Mouse (Mus musculus): ENCODE results near the gene Fam149a.
A peak's percentile ranks its signal among the peaks of the same experiment; 100 is the strongest.

Fam149a gene

DNA sequence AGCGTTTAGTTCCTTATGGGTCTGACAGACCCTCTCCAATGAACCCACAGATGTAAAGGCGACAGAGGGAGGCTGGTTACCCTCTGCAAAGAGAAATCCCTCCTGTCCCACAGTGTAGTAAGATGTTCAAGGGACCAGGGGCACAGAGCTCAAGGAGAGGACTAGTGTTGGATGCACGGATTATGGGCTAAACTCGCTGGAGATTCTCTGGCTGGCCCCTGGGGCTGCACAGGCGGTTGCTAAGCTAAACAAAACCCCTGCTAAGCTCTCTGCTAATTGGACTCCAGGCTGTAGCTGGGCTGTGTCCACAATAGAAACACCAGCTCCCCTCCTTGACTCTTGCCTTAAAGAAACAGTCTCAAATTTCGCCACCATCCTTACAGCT is at the start of gene Fam149a:
Fam149a (minus strand) TSS at position 329 of the 385 bp plus-strand sequence.
- no peak for DNase-seq (ENCODE audit: low read depth)

DNA sequence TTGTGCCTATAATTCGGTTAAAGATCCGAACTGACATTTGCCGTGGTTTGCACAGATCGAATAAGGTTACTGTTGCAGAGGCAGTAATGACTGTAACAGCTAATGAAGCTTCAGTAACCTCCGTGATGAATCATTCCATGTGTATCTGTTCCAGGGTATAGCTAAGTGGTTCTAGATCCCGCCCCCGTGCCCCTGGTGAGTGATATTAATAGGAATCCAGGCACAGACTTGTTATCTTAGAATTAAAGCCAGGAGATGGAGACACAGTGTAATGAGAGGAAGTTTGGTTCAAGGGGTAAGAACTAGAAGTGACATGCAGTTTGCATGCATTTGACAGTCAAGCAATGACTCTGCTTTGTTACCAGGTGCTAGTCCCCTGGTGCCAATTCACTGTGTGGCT is 38.1 kb upstream of the Fam149a start:
- DNase-seq (ENCODE audit: low read depth) = no peak

DNA sequence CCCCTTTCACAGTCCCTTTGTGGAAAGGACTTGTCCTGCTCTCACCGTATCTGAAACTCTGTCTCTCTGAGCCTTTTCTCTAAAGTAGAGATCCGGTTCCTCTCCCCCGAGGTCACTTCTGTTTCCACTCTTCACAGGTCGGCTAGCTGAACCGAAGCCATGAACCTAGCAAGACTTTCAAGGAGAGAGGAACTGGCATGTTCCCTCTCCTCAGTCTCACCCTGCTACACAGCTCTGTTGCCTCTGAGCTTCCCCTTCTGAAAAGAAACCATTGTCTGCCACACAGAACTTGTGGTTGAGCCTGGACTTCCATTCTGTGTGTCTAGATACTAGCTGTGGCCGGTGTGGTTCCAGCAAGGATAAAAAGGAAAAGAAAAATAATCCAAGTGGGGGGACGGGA is 32.9 kb upstream of the Fam149a start:
- DNase-seq (ENCODE audit: low read depth) = no peak

DNA sequence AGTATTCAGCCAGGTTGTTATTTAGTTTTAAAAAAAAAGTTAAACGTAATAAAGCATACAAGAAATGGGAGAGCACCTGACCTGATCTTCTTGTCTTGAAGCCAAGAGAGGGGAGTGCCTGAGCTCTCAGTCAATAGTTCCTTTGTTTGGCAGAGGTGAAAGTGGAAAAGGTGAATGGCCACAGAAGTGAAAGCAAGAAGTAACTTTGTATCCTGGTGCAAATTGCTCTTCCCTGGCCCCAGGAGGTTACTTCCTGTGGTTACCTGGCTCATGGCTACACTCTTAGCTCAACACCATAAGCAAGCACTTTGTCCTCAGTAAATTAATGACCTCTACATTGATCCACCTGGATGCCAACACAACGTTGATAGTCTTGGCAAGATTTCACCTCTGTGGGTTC is 28.8 kb upstream of the Fam149a start, which contains the start of gene Tlr3:
Tlr3 (minus strand) TSS at position 199 of the 400 bp plus-strand sequence.
- no peak for DNase-seq (ENCODE audit: low read depth)

DNA sequence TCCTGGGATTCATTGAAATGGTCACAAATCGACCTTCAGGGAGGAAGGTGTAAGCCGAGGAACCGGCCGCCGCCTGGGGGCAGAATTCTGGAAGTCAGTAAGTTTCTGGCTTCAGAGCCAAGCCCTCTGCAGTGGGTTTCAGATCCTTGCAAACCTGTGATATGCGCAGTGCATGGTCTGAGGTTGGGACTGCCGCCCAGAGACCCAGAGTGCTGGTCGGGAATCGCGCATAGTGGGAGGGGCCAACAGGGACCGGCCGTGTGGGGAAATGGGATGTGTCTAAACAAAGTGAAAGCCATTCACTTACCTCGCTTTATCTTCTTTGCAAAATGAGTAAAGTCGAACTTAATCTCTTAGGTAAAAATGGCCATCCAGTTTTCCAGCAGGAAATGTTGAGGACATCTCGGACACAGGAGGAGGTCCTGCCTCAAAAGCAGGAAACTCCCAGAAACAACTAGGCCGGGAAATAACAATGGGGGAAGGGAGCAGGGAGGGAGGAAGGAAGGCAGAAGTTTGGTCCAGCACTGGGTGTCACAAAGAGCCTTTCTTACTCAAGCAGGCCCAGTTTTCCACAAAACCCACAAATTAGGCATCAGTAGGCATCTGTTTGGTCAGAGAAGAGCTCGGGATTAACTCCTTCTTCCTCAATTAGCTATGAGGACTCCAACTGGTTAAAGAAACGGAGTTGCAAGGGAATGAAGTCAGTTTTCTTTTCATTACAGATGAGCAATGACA is 28.2 kb upstream of the Fam149a start:
- DNase-seq (ENCODE audit: low read depth) = no peak

DNA sequence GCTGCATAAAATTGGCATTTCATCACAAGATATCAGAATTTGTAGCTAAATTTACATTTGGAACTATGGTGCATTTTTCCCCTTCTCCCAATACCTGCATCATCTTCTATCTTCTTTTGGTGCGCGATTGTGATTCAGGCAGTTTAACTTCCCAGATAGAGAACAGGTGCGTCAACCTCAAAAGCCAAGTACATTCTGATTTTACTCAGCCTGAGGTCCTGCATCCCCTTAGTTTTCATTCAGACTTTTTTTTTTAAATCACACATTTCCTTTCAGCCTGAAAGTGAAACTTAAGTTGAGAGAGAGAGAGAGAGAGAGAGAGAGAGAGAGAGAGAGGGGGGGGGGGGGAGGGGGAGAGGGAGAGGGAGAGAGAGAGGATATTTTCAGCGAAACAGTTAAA is 27.6 kb upstream of the Fam149a start:
- no peak for DNase-seq (ENCODE audit: low read depth)

DNA sequence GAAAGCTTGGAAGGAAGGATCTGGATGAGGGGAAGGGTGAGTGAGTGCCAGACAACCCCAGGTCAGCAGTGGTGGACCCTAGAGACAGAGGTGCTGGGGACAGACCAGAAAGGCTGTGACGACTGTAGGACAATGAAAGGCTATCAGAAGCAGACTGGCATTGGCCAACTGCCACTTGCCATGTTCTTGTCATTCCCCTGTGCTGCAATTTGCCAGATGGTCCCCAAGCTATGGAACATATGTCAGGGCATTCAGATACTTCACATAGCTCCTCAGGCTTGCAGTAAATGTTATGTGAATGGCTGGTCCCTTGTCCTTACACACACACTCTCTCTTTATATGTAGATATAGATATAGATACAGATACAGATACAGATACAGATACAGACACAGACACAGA is 1.2 kb upstream of the Fam149a start:
- DNase-seq (ENCODE audit: low read depth) = no peak

DNA sequence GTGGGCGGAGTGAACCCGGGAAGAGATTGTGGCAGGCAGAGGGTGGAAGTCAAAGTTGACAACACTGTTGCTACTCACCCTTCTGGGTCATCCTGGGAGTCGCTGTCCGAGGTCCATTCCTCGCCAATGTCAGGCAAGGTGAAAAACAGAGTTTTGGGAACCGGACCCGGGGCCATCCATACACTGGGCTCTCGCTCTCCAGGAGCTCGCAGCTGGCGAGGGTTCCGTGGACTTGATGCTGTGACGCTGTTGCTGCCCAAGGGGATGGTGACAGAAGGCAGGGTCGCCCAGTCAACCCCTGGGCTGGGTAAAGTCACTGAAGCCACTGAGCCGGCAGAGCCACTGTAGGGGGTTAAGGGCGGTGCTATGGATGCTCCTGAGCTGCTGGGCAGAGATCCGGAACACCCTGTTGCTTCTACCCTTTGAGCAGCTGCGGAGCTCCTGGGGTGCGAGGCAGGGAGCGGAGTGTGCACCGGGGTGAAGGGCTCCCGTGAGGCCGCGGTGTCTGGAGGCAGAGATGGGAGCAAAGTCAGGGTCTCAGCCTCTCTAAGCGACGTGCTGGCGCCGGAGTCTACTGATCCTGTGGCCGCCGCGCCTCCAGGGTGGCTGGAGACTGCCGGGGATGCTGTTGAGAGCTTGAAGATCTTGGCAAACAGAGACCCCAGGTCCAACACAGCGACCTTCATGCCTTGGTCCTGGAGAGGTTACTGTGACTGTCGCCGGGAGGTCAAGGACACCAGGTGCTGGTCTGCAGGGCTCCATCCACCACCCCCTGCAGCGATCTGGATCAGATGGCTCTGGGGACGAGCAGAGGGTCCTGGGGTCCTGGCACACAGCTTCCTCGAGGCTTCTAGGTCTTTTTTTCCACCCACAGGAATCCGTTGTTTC is 772 bp downstream of the Fam149a start:
- no peak for DNase-seq (ENCODE audit: low read depth)

DNA sequence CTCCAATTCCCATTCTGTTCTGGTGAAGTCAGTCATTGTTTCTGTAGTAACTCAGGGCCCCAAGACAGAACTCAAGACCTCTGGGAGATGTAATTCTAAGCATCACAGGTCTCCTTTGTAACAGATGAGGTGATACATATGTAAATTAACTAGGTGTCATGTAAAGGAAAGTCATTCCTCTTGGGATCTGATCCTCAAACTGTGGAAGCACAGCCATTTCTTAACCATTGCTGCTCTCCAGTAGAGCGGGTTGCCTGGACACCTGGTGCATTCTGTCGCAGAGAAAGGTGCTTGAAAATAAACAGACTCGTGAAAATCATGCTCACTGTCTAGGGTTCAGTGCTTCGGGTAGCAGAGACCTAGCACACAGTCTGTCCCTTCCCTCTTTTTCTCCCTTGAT is 1.5 kb downstream of the Fam149a start:
- DNase-seq (ENCODE audit: low read depth) = no peak

DNA sequence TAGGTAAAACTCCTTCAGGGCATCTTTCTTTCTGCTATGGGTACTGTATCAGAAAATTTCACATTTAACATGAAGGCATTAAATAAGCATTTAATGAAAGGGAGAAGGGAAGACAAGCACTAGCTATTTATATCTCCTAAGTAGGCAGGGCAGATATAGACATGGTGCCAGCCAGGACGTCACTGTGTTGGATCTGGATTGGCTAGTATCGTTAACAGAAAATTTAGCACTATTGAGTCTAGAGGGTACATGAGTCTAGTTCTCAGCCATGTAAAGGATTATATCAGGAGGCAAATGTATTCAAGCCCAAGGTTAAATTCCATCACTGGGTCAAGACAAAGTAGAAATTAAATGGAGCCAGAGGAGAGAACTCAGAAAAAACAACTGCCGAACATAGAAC is 8.0 kb downstream of the Fam149a start:
- no peak for DNase-seq (ENCODE audit: low read depth)

DNA sequence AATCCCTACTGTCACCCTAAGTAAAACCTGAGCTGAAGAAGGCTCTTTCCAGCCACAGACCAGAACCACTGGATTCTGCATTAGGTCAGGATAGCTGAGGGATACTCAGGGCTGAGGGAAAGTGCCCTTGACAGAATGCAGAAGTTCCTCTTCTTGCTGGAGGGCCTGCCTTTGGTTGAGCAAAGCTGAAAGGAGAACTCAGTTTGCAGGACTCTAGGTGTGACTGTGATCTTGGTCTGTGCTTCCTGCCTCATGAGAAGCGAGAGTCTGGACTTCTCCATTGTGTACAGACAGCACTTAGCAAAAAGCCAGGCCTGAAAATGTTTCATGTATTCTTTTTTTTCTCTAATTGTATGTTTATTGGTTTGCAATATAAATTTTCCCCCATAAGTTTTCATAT is 14.9 kb downstream of the Fam149a start:
- DNase-seq (ENCODE audit: low read depth) = no peak

DNA sequence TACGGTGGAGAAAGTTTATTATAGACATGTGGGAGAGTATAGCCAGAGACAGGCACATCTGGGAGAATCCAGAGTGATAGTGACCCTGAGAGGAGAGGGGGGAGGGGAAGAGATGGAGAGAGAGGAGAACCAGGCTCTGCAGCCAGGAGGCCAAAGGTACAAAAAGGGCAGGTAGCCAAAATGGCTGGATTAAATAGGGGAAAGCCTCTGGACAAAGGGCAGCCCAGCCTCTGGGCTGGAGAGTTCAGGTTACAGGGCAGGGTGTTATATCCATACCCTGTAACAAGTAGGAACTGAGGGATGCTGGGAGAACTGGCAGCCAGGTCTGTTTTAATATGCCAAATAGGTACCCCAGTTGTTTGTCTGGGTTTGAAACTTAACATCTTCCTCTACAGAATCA is 18.9 kb downstream of the Fam149a start:
- DNase-seq (ENCODE audit: low read depth) = no peak

DNA sequence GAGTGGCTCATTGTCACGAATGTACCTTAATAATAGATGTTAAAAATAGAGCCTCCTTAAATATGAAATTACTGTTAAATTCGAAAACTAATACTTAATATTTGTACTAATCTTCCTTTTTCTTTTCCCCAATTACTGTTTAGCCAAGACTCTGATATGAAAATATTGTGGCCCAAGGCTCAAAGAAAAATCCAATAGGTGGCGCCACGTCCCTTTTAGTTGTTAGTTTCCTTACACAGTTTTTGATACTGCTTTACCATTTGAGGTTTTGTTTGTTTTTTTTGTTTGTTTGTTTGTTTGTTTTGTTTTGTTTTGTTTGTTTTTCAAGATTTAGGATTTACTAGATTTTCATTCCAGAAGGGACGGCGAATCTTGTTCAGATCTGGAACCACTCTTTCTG is 19.8 kb downstream of the Fam149a start:
- DNase-seq (ENCODE audit: low read depth) = no peak

DNA sequence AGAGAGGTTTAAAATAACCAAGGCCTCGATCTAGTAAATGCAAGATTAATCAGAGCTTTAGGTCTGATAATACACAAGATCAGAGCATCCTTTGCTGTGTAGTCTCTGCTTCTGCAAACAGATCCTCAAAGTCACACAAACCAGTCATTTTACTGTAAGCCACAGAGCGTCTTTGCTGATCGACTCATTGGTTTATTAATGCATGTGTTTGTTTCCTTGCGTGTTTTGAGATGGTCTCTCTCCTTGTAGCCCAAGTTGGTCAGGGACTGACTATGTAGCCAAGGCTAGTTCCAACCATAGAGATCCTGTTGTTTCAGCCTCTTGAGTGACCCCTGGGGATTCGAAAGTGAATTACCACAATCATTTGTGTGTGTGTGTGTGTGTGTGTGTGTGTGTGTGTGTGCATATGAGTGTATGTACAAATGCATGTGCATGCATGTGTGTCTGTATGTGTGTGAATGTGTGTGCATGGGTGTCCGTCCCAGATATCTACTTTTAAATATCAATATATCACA is 22.9 kb downstream of the Fam149a start:
- DNase-seq (ENCODE audit: low read depth) = no peak

DNA sequence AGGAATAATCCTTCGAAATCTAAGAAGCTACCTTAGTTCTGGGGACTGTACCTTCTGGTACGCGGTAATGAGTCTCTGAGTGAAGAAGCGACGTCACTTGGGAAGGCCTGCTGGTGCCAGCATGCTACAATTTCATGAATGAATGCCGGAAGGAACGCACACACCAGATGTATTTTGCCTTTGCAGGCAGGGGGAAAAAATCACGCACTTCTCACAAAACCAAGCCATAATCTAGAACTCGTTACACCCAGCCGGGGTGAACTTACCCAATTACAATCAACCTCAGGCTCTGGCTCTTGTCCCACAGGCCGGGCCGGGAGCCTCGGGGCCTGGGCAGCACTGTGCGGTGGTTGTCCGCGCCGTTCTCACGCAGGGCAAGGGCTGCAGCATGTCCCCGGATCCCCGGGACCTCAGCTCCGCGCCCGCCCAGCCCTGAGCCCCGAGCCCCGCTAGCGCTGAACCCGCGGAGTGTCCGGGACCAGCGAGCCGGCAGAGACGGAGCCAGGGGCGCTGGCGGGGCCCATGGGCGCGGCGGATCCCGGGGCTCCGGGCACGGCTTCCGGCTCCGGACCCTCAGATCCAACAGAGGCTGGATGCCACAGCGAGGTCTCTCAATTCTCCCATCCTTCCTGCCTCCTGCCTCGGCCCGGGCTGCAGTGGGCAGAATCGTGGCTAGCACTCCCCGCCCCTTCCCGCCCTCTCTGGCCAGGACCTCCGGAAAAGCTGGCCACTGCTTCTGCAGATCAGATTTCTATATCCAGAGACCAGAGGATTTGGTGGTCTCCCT is 23.8 kb downstream of the Fam149a start:
- no peak for DNase-seq (ENCODE audit: low read depth)

DNA sequence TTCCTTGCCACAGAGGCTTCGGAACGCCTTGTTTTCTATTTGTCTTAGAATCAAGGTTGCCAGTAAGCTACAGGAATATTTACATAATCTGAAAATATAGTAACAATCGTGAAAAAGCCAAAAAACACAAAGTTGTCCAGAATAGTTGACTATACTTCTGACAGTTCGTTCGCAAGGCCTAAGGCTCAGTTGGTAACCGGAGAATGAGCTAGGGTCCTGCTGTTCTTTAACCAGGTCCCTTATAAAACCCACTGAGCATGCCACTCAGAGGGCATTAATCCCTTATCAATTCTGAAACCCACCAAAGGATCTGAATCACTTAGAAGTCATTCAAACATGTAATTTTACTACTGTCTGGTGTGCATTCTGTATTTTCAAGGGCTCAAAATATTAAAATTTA is 26.3 kb downstream of the Fam149a start:
- no peak for DNase-seq (ENCODE audit: low read depth)

DNA sequence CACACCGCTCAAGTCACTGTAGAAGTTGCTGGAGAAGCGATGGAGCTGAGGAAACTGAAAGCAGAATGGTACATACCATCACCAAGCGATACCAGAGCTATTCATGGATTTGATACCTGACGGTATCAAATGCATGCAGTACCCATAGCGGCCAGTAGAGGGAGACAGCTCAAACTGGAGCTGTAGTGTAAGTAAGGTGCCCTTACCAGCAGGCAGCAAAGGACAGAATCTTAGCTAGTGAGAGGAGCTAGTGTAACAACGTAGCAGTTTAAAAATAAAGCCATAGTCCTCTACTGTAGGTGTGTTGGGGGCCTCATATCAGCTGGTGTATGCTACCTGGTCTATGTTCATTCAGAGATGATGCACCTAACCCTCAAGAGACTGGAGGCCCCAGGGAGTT is 37.1 kb downstream of the Fam149a start:
- DNase-seq (ENCODE audit: low read depth) = peak; percentile 11

DNA sequence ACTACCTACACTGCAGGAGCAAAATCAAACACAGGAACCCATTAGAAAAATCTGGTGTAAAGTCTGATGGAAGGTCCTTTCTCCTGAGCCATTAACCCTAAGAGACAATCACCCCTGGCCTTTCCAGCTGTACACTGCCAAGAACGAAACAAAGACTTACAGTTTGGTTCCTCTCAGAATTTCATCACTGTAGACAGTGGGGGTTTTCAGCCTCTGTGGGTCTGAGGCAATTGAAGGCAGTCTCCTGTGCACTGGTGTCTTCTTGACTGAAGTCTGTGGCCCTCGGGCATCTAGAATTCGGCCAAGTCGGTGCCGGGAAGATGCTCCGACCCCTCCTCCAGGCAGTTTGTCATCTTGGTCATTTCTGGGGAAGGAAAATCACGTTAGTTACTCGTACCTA is 37.8 kb downstream of the Fam149a start:
- no peak for DNase-seq (ENCODE audit: low read depth)

DNA sequence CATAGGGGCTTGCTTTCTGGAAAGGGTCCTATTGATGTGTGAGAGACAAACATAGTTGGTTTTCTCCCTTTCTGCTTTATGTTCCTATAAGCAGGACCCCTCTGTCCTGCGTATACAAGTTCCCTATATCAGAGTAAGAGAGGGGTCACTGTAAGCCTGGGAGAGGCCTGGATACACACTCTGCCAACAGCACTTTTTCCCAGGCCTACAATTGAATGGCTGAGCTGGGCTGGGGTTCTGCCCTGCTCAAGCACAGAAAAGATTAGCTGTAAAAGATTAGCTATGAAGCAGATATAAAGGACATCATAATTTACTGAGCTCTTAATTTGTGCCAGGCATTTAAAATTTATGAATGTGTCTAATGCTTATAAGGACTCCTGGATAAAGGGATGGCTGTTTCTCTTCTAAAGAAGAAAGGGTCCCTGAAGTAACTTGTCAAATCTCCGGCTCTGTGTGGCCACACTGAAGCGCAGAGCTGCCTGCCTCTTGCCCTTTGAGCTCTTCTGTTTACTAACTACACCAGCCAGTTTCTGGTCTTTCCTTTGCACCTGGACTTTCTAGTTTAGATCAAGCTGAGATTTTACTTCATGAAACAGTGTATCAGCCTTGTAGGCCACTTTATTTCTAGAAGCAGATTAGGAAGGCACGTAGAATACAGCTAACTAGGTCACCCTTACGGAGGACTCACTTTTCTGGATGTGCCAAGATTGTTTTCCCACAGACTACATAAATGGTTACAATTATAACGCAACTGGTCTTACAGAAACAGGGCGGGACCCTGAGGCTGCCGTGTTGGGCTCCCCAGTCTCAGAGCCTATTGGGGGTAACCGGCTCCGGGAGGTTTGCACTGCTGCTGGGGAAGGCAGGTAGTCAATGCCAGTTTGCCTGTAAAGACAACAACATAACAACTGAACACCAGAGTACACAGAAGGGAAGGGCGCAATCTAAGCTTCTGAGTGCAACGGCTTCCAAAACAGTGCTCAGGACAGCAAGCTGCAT is 40.2 kb downstream of the Fam149a start:
- no peak for DNase-seq (ENCODE audit: low read depth)

DNA sequence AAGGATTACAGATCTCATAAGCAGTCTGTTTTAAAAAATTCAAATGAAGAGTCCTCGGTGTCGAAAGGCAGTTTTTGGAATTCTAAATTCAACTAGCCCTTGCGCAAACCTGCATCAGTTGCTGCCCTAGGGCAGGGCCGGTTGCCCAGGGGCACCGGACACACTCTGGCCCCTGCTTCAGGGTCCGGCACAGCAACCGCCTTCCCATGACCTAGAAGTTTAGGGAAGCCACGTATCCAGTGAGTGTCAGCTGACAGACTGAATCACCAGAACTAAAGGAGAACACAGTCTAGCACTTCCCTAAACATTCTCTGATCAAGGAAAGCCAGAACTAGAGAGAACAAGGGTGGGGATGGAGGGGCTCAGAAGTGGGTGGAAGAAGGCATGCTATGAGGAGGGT is 48.6 kb downstream of the Fam149a start:
- DNase-seq (ENCODE audit: low read depth) = no peak

Data from c-Kit-positive CD71-positive TER-119-negative erythroid progenitor cells, embryonic 14.5 days (primary cell).